Mouse (Mus musculus) lung, postnatal 10 days (tissue): ENCODE results near the gene Ankrd13a.

Experiments
- DNase-seq: peaks from one replicate; pipeline ENCODE4 v3.0.0; 2021

Gene Ankrd13a

GRCm38 (mm10) chr5:114767185-114767584, 7.3 kb upstream of the Ankrd13a start:
- DNase-seq: no peak

DNA sequence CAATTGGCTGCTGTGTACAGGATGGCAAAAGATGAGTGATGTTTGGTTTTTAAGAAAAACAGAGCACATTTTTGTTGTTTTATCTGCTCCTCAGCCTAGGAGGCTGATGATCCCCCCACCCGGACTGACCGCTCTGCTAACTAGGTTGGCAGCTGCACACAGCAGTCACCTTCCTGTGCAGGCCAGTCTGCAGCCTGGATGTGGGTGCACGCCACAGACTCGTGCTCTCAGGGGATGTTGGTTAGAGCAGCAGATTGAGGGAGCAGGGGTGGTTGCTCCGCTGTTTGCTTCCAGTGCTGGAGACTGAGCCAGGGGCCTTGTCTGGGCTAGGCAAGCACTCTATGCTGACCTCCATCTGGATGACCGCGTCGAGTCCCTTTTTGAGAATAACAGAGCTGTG, 4.7 kb upstream of the Ankrd13a start:
- DNase-seq: no peak

- DNase-seq: no peak
These were observed 2.7 kb upstream of the Ankrd13a start for GRCm38 (mm10) chr5:114771796-114772195.

DNA sequence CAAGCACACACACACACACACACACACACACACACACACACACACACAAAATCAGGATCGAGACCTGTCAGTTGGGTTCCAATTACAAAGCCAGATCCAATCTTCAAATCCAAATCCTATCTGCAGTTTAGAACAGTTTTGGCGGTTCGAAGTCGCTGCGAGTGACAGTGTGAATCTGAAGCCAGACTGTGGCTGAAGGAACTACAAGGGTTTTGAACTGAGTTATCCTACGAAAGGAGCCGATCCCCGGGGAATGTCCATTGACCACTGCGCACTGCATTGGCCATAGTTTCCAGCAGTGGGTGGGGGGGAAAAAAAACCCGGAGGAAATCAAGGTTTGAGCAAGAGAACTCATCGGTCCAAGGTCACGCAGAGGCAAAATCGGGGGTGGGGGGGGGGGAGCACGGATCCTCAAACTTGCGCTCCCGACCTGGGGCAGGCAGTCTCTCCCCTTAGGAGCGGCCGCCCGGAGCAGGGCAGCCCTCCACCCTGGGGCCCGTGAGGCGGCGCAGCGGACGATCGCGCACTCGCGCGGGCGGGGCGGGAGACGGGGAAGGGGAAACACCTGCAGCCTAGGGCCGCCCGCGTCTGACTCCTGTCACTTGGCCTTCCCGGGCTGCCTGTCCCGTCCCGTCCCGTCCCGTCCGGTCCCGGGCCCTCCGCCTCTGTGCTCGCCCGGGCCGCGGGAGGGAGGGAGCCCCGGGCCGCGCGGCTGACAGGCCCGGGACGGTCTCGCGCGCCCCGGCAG, 1.8 kb upstream of the Ankrd13a start:
- DNase-seq: peak; percentile 74

- DNase-seq: peak; percentile 98
These were observed 1.2 kb upstream of the Ankrd13a start for GRCm38 (mm10) chr5:114773211-114773710.

- DNase-seq: peak; percentile 21
These were observed 697 bp upstream of the Ankrd13a start for GRCm38 (mm10) chr5:114773780-114774179.

DNA sequence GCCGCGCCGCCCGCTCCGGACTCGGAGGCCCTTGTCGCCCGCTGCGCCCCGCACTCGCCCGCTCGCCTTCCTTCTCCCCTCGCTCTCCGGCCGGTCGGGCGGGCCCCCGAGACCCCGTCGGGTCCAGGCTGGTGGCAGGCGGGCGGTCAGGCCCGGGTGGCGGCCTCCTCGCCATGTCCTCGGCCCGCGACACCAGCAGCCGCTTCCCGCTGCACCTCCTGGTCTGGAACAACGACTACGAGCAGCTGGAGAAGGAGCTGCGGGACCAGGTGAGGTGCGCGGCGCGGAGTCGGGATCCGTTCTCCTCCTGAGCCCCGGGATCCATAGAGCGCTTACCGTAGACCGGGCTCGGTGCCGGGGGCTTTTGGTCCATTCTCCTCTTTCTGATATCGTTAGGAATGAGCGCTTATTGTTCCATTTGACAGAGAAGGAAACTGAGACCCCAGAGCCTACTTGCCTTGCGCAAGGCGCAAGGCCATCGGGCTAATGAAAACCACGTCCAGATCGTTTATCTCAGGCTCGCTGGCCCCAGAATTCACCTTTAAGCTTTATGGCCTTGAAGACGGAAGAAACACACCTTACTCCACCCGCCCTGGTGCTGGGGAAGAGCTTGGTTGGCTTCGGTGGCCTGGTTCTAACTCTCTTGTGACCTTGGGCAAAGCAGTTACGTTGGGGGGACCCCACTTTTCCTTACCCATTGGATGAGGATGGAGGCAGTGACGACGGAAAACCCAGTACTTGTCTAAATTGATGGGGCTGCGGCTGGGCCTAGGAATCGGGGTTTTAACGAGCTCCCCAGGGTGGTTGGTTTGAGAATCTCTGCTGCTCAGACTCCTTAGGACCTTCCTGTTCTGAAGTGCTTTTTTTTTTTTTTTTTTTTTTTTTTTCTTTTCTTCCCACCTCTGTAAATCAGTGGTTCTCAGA, 841 bp downstream of the Ankrd13a start, which contains the start of gene Git2:
Gene Git2 (minus strand): TSS at position 462 of the 924 bp plus-strand sequence.
- DNase-seq: peak; percentile 46

DNA sequence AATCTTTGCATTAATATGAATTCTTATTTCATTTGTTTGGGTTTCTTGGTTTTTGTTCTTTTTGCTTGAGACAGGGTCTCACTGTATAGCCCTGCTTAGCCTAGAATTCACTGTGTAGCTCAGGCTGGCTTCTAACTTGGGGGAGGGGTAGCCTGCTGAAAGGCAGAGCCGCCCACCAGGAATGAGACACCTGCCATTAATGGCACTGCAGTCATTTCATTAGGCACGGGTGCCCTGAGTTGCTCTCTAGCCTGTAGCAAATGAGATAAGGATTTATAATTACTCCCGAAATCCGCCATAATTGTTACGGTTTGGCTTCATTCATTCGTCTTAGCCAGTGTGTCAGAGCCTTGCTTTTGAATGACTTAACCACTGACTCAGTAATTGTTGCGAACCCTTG, 1.7 kb downstream of the Ankrd13a start:
- no peak for DNase-seq

DNA sequence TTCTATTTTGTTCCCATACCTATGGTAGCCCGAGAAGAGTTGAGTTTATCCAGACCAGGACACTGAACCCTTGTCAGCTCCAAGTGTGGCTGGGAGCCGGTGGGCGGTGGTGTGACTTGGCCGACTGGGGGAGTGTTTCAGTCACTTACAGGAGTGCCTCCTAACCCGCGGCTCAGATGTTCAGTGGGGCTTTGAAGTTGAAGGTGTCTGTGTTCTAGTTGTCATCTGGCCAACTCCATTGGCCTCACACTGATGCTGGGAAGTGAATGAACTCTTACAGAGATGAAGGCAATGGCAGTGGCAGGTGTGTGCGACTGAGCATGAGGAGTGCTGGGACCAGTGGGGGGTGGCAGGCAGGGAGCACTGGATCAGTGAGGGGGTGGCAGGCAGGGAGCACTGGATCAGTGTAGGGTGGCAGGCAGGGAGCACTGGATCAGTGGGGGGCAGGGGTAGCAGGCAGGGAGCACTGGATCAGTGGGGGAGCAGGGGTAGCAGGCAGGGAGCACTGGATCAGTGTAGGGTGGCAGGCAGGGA, 5.5 kb downstream of the Ankrd13a start:
- DNase-seq: no peak

DNA sequence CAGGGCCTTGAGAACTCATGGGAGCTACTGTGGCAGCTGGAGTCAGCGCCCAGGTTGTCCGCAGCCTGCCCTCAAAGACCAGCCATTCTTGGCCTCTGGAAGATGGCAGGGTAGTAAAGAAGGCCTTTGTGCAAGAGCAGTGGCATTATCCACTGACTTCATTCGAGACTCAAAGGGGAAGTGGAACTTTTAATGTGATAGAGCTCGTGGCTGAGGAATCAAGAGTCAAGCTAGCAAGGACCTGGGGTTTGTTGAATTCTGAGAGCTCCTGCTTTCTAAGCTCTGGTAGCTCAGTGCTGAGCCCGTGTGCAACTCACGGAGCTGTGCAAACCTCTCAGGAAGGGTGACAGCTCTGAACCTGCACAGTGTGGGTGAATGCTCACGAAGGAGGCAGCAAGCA, 6.4 kb downstream of the Ankrd13a start:
- DNase-seq: no peak

DNA sequence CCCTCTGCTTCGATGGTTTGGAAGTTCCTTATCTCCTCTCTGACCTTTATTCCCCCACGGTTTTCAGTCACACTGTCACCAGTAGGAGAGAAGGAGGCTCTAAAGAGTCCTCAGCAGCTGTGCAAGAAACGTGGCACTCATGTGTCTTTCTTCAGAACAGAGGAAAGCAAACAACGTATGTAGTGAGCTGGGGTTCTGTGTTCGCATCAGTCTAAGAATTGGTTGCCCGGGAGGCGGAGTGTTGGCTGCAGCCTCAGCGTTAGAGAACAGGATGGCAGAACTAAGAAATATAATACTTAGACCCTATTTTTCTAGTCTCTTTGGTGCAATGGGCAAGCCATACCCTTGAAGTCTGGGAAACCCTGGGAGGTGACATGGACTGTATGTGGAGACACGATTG, 8.5 kb downstream of the Ankrd13a start:
- no peak for DNase-seq

- peak; percentile 56 for DNase-seq
These were observed 9.1 kb downstream of the Ankrd13a start for GRCm38 (mm10) chr5:114783405-114784163.

DNA sequence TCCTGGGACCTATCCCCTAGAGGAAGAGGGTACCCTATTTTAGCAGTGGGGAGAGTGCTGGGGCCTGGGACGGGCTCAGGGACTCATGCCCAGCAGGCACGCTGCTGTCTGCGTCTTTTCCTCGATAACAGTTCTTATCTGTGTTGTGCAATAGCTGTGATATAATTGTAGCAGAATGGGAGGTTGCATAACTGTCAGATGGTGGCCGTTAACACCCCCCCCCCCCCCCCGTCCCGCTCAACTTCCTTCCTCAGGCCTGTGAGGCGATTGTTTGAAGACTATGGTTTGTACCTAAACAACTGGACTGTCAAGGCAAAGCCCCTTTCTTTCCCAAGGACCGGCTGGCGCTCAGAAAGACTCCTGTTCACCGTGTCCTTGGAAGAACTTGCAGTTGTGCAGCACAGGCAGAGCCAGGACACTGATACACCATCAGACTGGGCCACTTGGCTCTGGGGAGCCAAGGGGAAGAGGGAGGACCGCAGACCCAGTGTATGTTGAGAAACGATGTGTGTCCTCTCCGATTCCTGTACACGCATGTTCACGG, 10.2 kb downstream of the Ankrd13a start:
- DNase-seq: peak; percentile 79

DNA sequence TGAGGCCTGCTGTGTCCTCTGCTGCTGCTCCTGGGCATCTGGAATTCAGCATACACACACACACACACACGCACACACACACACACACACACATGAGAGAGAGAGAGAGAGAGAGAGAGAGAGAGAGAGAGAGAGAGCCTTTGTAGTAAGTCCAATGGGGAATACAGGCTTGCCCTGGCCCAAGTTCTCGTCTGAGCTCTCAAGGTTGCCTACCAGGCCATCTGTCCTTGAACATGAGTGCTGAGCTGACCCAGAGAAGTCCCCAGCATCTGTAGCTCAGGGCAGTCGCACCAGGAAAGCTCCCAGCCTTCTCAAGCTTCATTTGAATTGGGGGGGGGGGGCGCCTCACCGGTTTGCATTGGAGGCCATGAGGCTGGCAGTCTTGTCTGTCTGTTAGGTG, 10.7 kb downstream of the Ankrd13a start:
- DNase-seq: no peak

GRCm38 (mm10) chr5:114793317-114793716, 18.8 kb downstream of the Ankrd13a start:
- DNase-seq: peak; percentile 89

DNA sequence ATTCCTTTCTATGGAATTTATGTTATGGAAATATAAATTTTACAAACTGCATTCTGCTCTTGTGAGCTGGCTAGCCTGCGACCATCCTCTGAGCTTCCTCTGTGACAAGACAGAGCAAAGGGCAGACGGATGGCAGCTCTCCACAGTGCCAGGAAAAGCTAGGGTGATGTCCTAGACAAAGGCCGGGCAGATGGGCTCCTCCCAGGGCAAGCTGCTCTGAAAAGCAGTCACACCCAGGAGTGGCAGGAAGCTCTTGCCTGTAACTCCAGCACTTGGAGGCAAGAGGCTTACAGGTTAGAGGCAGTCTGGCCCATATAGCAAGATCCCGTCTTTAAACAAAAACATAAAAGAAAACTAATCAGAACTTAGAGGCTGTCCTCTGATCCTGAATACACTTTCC, 20.1 kb downstream of the Ankrd13a start:
- peak; percentile 77 for DNase-seq

DNA sequence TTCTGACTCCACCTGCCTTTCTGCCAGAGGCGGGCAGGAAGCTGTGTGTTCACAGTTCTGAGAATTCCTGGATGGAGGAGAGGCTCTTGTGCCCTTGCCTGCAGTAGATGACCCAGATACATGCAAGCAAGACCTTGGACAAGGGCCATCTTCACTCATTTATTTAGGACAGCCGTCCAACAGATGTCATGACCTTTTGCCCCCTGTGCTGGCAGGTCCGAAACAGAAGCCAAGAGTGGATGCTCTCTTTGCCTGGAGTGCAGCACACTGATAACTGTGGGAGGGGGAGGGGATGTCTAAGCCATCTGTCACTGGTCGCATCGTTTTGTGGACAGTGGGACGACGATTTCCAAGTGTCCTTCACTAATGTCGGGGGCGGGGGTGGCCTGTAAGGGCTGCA, 20.8 kb downstream of the Ankrd13a start:
- peak; percentile 51 for DNase-seq

DNA sequence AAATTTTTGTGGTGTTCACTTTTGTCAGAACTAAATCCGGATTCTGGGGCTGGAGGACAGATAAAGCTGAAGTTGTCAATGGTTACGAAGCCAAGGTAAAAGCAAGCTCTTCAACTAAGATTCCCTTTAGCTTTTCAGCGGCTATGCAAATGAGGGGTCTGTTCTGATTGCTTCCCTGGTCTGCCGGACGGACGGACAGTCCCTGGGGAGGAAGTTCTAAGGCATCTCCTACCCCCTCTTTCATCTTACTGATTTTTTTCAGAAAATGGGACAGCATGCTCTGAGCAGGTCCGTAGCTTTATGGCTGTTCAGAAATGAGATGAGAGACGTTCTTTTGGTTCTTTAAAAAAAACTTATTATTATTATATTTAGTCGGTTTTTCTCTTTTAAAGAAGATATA, 21.2 kb downstream of the Ankrd13a start:
- DNase-seq: no peak

GRCm38 (mm10) chr5:114796299-114797012, 22.0 kb downstream of the Ankrd13a start:
- DNase-seq: peak; percentile 60

GRCm38 (mm10) chr5:114797253-114797652, 22.8 kb downstream of the Ankrd13a start:
- no peak for DNase-seq

GRCm38 (mm10) chr5:114799848-114800247, 25.4 kb downstream of the Ankrd13a start:
- DNase-seq: no peak

GRCm38 (mm10) chr5:114801049-114801448, 26.6 kb downstream of the Ankrd13a start:
- peak; percentile 51 for DNase-seq
